Mouse (Mus musculus) kidney, adult 2 months (tissue): ENCODE data around the gene Pttg1.

Experiments
- CTCF ChIP-seq: fragments of 200-500 bp; conservative IDR thresholded peaks from 2 replicates; pipeline ENCODE4 v1.5.1; 2011; ENCODE audit warnings: low read depth, mild to moderate bottlenecking, control low read depth, low read length, moderate library complexity, mixed read lengths; ENCODE audit not compliant: insufficient read depth, insufficient read length
- POLR2A ChIP-seq: fragments of 200-500 bp; IDR thresholded peaks from one replicate; pipeline ENCODE4 v1.6.1; 2011; ENCODE audit warnings: low read depth, low read length, control low read depth

GRCm38 (mm10) chr11:43470881-43471820, 45.1 kb upstream of the Pttg1 start:
- no peak for TF ChIP-seq POLR2A
- TF ChIP-seq CTCF, result no peak
